Mouse (Mus musculus): ENCODE measurements at regions not wholly inside any gene's neighbourhood (a gene's known extent, or its start where the extent isn't known, plus 50 kb on each side); places are given as distances from the start of the nearest gene placed in this dataset.

- no peak for DNase-seq (ENCODE audit: low spot score in 2 of 2)
Measured at GRCm38 (mm10) chr7:116857141-116857540, 353.0 kb downstream of the Nucb2 start.

GRCm38 (mm10) chr7:116857744-116858143 lies 353.6 kb downstream of the Nucb2 start:
- no peak for DNase-seq (ENCODE audit: low spot score in 2 of 2)

DNA sequence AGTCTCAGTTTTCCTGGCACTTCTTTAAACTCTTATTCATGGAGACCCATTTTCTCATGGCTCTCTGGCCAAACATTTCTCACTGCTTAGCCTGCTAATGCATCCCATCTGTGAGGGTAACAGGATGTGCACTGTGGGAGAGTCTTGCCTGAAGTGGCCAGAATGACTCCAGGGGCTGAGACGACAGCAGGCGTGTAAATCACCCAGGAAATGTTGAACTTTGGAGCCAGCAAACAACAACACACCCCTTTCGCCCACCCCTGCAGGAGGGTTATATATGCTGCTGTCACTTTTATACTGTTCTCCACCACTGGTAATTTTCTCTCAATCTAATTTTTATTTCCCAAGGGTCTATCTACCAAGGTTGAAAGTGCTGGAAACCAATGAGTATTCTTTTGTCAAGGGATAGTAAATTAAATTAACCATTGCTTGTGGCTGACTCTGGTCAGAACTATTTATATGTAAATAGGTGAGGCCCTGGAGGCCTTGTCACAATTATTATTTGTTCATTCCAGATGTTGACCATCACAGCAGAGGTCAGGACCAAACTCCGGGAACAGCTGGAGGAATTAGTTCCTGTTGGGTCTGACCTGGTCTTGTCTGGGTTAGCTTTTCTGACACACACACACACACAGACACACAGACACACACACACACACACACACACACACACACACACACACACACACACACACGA lies 378.2 kb downstream of the Nucb2 start:
- no peak for DNase-seq (ENCODE audit: low spot score in 2 of 2)

GRCm38 (mm10) chr7:116893846-116894245 lies 389.7 kb downstream of the Nucb2 start:
- no peak for DNase-seq (ENCODE audit: low spot score in 2 of 2)

- DNase-seq (ENCODE audit: low spot score in 2 of 2) = no peak
Measured at GRCm38 (mm10) chr7:116915797-116916196, 411.6 kb downstream of the Nucb2 start.

DNA sequence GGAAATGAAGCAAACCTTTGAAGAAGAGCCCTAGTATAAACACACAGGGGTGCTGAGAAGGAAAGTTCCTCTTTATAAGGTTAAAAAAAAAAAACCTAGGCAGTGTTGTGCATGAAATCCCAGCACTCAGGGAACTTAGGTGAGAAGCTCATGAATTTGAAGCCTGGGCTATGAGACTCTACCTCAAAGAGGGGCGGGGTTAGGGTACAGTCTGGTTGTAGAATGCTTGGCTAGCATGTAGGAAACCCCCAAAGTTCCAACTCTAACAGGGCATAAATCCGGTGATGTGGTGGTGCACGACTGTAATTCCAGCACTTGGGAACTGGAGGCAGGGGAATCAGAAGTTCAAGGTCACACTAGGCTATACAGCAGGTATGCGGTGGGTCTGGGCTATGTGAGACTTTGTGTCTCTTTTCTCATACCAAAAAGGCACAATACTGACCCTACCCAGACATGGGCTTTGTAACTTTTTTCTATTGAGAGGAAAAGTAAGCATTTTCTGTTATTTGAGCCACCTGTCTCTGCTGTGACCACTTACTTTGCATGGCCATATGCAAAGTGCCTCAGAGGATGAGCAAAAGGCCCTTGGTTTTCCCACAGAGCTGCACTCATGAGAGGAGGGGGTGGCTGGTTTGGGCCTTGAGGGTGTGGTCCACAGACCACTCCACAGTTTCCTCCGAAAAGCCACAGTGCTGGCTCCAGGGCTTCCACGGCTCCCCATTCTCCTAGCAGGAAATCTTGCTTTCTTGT lies 413.9 kb downstream of the Nucb2 start:
- no peak for DNase-seq (ENCODE audit: low spot score in 2 of 2)

- DNase-seq (ENCODE audit: low spot score in 2 of 2) = no peak
Measured at GRCm38 (mm10) chr7:116946448-116946847, 434.3 kb upstream of the Xylt1 start.

- no peak for DNase-seq (ENCODE audit: low spot score in 2 of 2)
Measured at GRCm38 (mm10) chr7:116959196-116959895, 421.4 kb upstream of the Xylt1 start.

DNA sequence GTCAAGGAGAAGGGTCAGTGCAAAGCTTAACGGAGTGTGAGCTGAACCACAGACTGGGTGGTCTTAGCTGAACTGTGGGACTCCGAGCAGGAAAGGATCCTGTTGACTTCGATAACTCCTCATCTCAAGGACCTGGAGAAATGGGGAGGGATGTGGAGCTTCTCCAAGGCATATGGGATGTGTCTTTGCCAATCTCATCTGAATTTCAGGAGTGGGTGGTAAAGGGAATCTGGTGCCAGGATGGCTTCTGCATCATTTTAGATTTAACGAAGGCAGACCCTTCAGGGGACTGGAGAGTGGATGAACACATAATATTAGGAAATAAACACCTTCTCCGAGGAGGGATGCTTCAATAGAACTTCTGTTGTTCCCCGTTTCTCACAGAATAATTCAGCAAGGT lies 416.9 kb upstream of the Xylt1 start:
- no peak for DNase-seq (ENCODE audit: low spot score in 2 of 2)

DNA sequence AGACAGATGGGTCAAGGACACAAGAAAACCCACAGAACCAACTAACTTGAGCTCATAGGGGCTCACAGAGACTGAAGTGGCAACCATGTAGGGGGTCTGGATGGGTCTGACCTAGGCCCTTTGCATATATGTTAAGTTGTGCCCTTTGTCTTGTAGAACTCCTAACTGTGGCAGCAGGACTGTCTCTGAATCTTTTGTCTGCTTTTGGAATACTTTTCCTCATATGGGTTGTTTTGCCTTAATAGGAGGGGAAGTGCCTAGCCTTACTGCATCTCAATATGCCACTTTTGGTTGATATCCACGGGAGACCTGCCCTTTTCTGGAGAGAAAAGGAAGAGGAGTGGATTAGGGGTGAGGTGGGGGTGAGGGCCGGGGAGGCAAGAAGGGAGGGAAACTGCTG lies 389.4 kb upstream of the Xylt1 start:
- no peak for DNase-seq (ENCODE audit: low spot score in 2 of 2)

GRCm38 (mm10) chr7:116992166-116992565 lies 388.6 kb upstream of the Xylt1 start:
- DNase-seq (ENCODE audit: low spot score in 2 of 2) = no peak

DNA sequence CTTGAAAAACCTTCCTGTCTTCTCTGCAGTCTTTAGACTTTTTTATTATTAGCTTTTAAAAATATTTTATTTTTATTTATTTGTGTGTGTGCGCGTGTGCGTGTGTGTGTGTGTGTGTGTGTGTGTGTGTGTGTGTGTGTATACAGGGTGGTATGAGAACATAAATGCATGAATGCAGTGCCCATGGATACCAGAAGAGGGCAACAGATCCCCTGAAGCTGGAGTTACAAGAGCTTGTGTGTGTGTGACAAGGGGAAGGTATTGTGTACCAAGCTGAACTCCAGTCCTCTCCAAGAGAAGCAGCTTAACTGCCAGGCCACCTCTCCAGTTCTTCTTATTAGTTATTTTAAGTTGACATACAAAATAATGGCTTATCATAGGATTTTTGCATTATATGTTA lies 385.0 kb upstream of the Xylt1 start:
- no peak for DNase-seq (ENCODE audit: low spot score in 2 of 2)

DNA sequence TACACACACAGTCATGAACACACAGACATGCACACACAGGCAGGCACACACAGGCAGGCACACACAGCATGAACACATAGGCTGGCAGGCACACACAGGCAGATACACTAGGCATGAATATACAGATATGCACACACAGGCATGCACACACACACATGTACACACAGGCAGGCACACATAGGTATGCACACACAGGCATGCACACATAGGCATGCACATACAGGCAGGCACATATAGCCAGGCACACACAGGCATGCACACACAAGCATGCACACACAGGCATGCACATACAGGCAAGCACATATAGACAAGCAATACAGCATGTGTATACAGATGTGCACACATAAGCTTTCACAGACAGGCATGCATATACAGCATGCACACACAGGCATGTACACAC lies 377.6 kb upstream of the Xylt1 start:
- DNase-seq (ENCODE audit: low spot score in 2 of 2) = no peak

- no peak for DNase-seq (ENCODE audit: low spot score in 2 of 2)
Measured at GRCm38 (mm10) chr7:117018349-117018748, 362.4 kb upstream of the Xylt1 start.

DNA sequence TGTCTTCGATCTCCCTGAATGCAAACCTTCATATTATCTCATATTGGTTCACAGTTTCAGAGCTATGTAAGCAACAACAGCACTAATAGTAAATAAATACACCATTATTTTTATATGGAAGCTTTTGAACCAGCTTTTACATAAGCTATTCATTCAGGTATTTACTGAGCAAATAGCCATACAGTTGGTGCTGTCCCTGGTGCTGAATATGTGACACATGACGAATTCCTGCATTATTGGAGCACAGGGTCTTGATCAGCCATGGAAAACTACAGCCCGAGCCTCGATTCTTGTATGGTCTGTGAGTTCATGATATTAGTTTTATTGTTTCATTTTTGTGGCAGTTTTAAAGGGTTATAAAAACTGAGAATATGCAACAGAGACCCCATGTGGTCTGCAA lies 359.1 kb upstream of the Xylt1 start:
- DNase-seq (ENCODE audit: low spot score in 2 of 2) = no peak

DNA sequence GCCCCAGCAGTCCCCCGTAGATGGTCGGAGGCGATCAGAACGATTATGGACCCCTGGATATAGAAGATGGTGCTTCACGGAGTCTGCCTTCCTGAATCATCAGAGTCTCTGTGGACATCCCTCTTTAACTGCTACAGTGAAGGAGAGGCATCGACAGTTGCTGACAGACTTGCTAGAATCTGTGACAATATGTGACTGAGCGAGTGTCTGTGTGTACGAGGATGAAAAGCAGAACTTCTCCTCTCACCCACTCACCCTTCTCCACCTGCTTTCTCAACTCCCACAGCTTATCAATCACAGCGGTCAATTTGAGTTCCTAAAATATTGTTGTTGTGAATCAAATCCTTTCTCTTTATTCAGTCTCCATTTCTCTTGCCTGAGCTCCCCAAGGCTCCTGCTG lies 335.9 kb upstream of the Xylt1 start:
- DNase-seq (ENCODE audit: low spot score in 2 of 2) = no peak

DNA sequence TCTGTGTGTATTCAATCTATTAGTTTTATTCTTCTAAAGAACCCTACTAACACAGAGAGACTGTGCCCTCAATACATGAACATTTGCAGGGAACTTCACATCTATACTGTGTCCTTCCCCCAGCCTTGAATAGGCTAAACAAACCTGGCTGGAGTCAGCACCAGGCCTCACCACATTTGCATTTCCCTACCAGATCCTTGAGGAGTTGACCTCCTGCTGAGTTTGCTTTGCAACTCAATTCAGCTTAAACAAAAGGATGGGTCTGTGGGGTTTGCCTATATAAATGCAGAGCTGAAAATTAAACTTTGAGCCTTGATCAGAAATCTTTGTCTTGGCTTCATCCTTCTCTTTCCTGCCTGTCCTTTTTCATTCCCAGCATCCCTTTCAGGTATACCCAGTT lies 331.5 kb upstream of the Xylt1 start:
- DNase-seq (ENCODE audit: low spot score in 2 of 2) = no peak

DNA sequence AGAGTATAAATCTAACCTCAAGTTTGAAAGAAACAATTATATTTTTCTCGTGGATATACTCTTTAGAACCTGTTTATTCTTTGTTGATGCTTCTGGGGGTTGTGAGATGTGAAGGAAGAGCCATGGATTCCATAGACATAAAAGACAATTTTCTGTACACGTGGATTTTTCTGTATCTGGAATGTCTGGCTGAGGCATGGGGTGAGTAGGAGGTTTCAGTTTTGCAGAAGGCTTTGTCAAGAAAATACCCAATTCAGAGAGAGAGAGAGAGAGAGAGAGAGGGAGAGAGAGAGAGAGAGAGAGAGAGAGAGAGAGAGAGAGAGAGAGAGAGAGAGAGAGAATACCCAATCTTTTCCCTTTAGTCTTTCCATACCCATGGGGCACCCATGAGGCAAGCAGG lies 315.0 kb upstream of the Xylt1 start:
- DNase-seq (ENCODE audit: low spot score in 2 of 2) = no peak

DNA sequence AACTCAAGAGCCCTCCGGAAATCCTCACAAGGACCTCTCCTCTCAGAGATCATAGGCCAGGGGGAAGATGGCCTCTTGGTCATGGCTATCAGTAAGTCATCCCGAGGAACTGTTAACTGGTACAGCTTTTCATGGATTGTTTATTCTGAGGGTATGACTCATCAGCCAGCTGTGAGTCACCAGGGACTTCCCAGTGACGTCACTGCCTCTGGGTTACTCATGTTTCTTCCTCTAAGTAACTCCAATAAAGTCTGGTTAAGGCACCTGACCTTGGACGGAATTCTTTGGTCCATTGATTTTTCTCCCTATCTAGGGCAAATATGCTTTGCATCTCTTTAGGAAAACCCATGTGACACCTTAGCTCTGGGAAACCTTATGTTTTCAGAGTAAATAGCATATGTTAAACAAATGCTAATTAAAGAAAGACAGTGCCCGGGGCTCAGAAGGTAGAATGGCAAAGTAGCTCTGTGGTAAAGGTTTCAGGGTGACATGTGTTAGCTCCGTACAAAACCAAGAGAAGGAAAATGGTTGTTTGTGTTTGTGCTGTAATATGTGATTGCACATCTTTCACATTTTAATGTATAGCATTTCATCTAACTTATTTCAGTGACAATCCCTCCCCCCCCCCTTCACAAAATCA lies 289.7 kb upstream of the Xylt1 start:
- peak; percentile 44 to 59 for DNase-seq (ENCODE audit: low spot score in 2 of 2)

- DNase-seq (ENCODE audit: low spot score in 2 of 2) = no peak
Measured at GRCm38 (mm10) chr7:117092860-117093259, 287.9 kb upstream of the Xylt1 start.

DNA sequence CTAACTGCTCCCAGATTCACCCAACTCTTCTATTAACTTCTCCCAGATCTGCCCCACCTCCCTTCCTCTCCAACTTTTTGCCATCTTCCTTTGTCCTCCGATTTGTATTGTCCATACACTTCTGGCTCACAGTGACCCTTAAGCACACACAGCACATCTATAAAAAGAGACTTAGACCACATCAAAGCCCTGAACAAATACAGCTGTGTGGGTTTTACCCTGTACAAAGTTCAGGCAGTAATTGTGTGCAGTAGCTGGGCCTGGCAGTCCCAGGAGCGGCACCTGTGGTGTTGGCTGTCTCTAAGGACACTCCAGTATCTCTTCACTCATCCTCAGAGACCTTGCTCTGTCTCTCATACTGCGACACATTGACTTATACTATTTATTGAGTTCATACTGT lies 283.2 kb upstream of the Xylt1 start:
- DNase-seq (ENCODE audit: low spot score in 2 of 2) = no peak

- no peak for DNase-seq (ENCODE audit: low spot score in 2 of 2)
Measured at GRCm38 (mm10) chr7:117099041-117099440, 281.7 kb upstream of the Xylt1 start.
